Mouse (Mus musculus): ENCODE data around the gene Sms. TPM values are rescaled to one million over a fixed set of nuclear protein-coding genes. Genes with fewer than 3 reads are reported as not detected.
A peak's percentile ranks its signal among the peaks of the same experiment; 100 is the strongest.

The Sms gene
- polyA plus RNA-seq (2016; fragmentation: Nextera tagmentation; extraction: Ambion mirVana), result 69.8 and 70.1 TPM in 2 replicates

DNA sequence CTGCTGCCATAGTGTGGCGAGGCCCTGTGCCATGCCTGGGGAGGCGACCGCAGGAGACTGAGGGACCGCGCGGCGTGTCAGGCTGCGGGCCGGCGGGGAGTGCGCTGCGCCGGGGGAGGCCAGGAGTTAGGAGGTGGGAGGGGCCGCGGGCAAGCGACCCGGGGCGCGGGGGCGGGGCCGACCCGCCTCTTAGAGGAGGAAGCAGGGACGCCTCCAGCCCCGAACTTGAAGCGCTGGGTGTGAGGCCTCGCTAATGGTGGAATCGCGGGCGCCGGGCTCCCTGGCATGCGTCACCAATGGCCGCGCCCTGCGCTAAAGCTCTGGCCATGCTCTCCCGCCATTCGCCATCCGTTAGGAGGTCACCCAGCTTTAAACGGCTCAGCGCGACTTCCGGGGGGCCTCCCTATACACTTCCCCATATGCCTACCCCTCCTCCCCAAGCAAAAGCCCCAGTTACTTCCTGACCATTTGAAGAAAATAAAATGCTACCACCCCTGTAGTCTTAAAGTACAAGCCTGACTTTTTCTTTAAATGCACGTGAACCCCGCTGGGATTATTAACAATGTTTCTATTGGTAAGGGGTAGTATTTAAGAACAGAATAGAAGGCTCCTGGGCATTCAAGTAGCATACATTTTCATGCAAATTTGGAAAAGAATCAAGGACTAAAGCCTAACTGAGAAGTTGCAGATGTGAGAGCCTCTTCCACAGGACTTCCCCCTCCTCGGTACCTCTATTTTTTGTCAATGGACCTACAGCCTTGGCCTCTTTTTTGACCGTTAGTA is at the start of gene Sms:
TSS of gene Sms (minus strand) at position 344 of the 783 bp plus-strand sequence.
- no peaks in the 10 kb centered on the region for H3K4me1 ChIP-seq
- no peaks in the 10 kb centered on the region for H3K27me3 ChIP-seq
- peak within 1 kb of the TSS; percentile 83 for H3K27ac ChIP-seq
- WGBS, result 28% methylated on average over 34 of the region's 45 CpGs
- peak within 1 kb of the TSS; percentile 61 for H3K4me3 ChIP-seq
- peak within 1 kb of the TSS; percentile 48 for H3K4me2 ChIP-seq (replicated peaks)
- no peaks in the 10 kb centered on the region for H3K9me3 ChIP-seq
- ATAC-seq (ENCODE audit: insufficient number of reproducible peaks, insufficient read depth, low FRiP score, low TSS enrichment), result peak; percentile 88
- no peaks in the 10 kb centered on the region for H3K36me3 ChIP-seq
- peak within 1 kb of the TSS; percentile 81 for H3K9ac ChIP-seq

DNA sequence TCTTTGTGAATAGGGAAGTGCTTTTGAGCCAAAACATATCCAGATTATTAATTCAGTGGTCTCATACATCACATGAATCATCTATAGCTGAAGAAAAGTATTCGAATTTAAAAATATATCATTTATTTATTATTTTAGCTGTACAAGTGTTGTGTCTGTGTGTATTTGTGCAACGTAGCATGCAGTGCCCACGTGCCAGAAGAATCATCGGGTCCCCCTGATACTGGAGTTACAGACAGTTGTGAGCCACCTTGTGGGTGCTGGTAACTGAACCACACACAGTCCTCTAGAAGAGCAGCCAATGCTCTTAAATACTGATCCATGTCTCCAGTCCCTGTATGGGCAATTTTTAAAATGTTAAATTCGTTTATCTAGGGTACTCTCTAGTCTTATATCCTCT is 14.3 kb upstream of the Sms start:
- 70% methylated on average over 5 of the region's 5 CpGs for WGBS
- no peak for ATAC-seq (ENCODE audit: insufficient number of reproducible peaks, insufficient read depth, low FRiP score, low TSS enrichment)

DNA sequence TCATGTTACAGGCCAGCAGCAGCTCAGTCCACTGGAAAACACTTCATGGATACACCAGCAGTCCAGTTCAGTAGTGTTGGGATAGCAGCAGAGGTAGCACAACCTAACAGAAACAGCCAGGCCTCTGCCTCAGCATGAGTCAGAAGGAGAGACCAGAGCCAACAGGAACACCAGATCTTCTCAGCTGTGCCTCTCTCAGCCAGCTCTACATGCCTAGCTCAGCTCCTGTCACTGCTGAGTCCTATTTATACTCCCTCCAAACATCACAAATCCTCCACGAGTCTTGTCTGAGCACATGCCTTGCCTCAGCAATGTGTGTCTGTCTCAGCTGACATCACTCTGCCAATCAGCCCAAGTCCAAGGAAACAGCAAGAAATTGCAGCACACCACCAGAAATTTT is 12.4 kb upstream of the Sms start:
- no peaks in the 10 kb centered on the region for H3K9me3 ChIP-seq
- no peaks in the 10 kb centered on the region for H3K36me3 ChIP-seq
- no peak overlapping the region for H3K9ac ChIP-seq
- no peak overlapping the region for H3K4me2 ChIP-seq (replicated peaks)
- WGBS, result 71% methylated on average over 1 of the region's 1 CpGs
- H3K27ac ChIP-seq, result no peak overlapping the region
- no peaks in the 10 kb centered on the region for H3K4me1 ChIP-seq
- peaks cover 3% of the 10 kb centered on the region; the same call in 1 of the 2 replicates for H3K27me3 ChIP-seq
- ATAC-seq (ENCODE audit: insufficient number of reproducible peaks, insufficient read depth, low FRiP score, low TSS enrichment), result no peak
- no peak overlapping the region for H3K4me3 ChIP-seq

More for the DNA sequence above, 14.3 kb upstream of the Sms start:
- H3K9me3 ChIP-seq, result no peaks in the 10 kb centered on the region
- no peaks in the 10 kb centered on the region for H3K4me1 ChIP-seq
- H3K27ac ChIP-seq, result no peak overlapping the region
- H3K27me3 ChIP-seq, result peaks cover 3% of the 10 kb centered on the region; the same call in 1 of the 2 replicates
- no peak overlapping the region for H3K9ac ChIP-seq
- H3K4me2 ChIP-seq (replicated peaks), result no peak overlapping the region
- no peak overlapping the region for H3K4me3 ChIP-seq
- no peaks in the 10 kb centered on the region for H3K36me3 ChIP-seq

DNA sequence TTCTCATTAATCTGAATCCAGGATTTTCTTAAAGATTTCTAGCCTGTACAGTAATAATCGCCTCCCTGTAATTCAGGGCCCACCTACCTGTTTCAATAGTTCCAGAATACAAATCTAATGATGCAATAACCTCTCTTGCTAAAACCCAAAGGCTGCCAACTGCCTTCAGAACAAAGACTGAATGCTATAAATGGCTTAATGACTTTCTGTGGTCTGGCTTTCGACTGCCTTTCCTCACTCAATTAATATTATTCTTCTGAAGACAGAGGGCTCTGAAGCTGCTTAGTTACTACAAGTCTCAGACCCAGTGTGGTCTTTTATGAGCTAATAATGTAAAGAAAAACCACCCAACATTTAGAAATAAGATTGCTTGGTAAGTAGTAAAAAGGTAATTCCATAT is 9.8 kb upstream of the Sms start:
- WGBS, result 81% methylated on average over 2 of the region's 2 CpGs
- Histone ChIP-seq H3K27me3 (no peaks in the 10 kb centered on the region), H3K9ac (no peak overlapping the region), H3K4me1 (no peaks in the 10 kb centered on the region), H3K4me3 (no peak overlapping the region), H3K9me3 (no peaks in the 10 kb centered on the region), H3K4me2 (replicated peaks) (no peak overlapping the region), H3K36me3 (no peaks in the 10 kb centered on the region), H3K27ac (no peak overlapping the region)
- no peak for ATAC-seq (ENCODE audit: insufficient number of reproducible peaks, insufficient read depth, low FRiP score, low TSS enrichment)

DNA sequence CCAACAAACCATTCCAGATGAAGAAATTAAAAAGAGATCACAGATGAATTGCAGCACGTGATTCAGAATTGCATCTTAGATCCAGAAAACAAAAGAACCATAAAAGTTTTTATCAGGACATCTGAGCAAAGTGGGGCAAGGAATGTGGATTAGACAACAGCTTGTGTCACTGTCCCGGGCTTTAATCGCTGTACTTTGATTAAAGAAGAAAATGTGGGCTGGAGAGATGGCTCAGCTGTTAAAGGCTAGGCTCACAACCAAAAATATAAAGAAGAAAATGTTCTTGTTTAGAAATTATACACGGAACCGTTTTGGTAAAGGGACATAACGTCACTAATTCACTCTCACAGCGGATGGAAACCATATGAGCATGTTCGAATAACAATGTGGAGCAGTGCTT is 7.9 kb upstream of the Sms start:
- no peak overlapping the region for H3K4me2 ChIP-seq (replicated peaks)
- ATAC-seq (ENCODE audit: insufficient number of reproducible peaks, insufficient read depth, low FRiP score, low TSS enrichment), result no peak
- no peaks in the 10 kb centered on the region for H3K9me3 ChIP-seq
- no peak overlapping the region for H3K4me3 ChIP-seq
- H3K27me3 ChIP-seq, result no peaks in the 10 kb centered on the region
- H3K4me1 ChIP-seq, result no peaks in the 10 kb centered on the region
- WGBS, result 76% methylated on average over 8 of the region's 8 CpGs
- H3K36me3 ChIP-seq, result no peaks in the 10 kb centered on the region
- H3K27ac ChIP-seq, result no peak overlapping the region
- H3K9ac ChIP-seq, result no peak overlapping the region

DNA sequence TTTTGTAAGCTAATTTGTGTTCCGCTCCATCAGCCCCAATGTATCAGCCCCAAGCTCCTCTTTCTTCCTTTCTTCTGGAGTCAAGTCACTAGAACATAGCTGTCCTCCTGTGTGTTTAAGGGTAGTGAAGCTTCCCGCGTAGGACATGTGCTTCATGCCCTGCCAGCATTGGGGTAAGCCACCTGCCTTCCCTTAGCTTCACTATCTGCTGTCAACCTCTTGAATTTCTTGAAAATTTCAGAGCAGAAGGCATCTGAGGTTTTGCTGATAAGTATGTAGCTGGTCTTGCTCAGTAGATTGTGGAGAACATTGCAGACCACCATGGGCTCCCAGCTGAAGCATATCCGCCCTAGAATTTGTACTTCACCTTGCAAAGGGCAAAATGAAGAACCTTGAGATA is 1.1 kb upstream of the Sms start:
- Histone ChIP-seq H3K27ac (no peak overlapping the region), H3K4me3 (no peak overlapping the region), H3K4me2 (replicated peaks) (no peak overlapping the region), H3K27me3 (no peaks in the 10 kb centered on the region), H3K36me3 (no peaks in the 10 kb centered on the region), H3K4me1 (no peaks in the 10 kb centered on the region), H3K9ac (no peak overlapping the region), H3K9me3 (no peaks in the 10 kb centered on the region)
- WGBS, result 87% methylated on average over 4 of the region's 4 CpGs
- no peak for ATAC-seq (ENCODE audit: insufficient number of reproducible peaks, insufficient read depth, low FRiP score, low TSS enrichment)

DNA sequence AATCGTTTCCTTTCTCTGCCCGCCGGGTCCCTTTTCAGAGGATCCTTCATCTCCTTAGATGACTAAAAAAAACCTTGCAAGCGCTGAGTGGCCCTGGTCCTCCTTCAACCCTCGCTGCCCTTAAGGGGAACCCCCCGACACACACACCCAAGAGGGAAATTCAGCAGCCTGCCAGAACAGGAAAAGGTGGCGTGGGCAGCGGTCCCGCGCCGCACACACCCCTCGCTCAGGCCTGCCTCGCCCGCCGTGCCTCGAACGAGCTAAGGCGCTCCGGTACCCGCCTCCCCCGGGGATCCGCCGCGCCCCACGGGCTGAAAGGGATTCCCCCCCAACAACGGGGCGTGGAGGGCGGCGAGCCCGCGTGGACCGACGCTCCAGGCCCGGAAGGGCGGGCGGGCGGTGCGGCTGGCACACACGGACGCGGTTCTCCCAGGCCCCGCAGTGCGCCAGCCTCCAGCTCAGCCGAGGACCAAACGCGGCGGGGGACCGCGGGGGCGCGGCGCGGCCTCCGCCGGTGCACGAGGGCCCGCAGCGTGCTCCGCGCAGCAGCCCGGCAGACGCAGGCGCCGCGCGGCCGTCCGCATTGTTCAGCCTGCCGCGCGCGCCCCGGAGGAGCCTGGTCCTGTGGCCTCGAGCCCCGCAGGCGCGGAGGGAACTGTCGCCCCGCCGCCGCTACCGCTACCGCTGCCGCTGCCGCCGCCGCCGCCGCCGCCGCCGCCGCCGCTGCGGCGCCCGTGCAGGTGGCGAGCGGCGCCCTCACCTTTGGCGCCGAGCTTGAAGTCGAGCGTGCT is 747 bp downstream of the Sms start:
- no peaks in the 10 kb centered on the region for H3K9me3 ChIP-seq
- H3K27me3 ChIP-seq, result no peaks in the 10 kb centered on the region
- peak overlapping the region; percentile 81 for H3K9ac ChIP-seq
- WGBS, result 23% methylated on average over 76 of the region's 104 CpGs
- no peaks in the 10 kb centered on the region for H3K36me3 ChIP-seq
- no peaks in the 10 kb centered on the region for H3K4me1 ChIP-seq
- peak overlapping the region; percentile 83 for H3K27ac ChIP-seq
- H3K4me3 ChIP-seq, result peak overlapping the region; percentile 61
- peak overlapping the region; percentile 48 for H3K4me2 ChIP-seq (replicated peaks)
- ATAC-seq (ENCODE audit: insufficient number of reproducible peaks, insufficient read depth, low FRiP score, low TSS enrichment), result 0 out of 2 replicates have a peak, but pooled peaks have one; percentile 64

DNA sequence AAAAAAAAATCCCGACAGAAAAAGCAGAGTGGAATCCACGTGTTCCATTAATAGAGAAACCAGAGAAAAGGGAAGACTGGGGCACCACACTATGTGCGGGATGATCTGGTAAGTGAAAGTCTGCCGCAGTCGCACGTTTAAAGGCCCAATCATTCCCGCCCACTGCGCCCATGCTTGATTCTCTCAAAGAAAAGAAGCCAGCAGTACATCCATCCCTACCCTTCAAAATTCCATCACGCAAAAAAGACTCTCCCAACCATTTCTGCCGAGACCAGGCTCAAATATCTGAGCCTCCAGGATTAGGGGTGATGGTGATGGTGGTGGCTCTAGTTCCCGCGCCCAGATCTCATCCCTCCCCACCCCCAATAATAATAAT is 1.3 kb downstream of the Sms start:
- ATAC-seq (ENCODE audit: insufficient number of reproducible peaks, insufficient read depth, low FRiP score, low TSS enrichment), result no peak
- 10% methylated on average over 12 of the region's 12 CpGs for WGBS
- no peaks in the 10 kb centered on the region for H3K9me3 ChIP-seq
- peak overlapping the region; percentile 81 for H3K9ac ChIP-seq
- H3K27me3 ChIP-seq, result no peaks in the 10 kb centered on the region
- H3K36me3 ChIP-seq, result no peaks in the 10 kb centered on the region
- H3K4me1 ChIP-seq, result no peaks in the 10 kb centered on the region
- H3K27ac ChIP-seq, result peak overlapping the region; percentile 83; the same call in 1 of the 2 replicates
- peak overlapping the region; percentile 61 for H3K4me3 ChIP-seq
- H3K4me2 ChIP-seq (replicated peaks), result peak overlapping the region; percentile 48

DNA sequence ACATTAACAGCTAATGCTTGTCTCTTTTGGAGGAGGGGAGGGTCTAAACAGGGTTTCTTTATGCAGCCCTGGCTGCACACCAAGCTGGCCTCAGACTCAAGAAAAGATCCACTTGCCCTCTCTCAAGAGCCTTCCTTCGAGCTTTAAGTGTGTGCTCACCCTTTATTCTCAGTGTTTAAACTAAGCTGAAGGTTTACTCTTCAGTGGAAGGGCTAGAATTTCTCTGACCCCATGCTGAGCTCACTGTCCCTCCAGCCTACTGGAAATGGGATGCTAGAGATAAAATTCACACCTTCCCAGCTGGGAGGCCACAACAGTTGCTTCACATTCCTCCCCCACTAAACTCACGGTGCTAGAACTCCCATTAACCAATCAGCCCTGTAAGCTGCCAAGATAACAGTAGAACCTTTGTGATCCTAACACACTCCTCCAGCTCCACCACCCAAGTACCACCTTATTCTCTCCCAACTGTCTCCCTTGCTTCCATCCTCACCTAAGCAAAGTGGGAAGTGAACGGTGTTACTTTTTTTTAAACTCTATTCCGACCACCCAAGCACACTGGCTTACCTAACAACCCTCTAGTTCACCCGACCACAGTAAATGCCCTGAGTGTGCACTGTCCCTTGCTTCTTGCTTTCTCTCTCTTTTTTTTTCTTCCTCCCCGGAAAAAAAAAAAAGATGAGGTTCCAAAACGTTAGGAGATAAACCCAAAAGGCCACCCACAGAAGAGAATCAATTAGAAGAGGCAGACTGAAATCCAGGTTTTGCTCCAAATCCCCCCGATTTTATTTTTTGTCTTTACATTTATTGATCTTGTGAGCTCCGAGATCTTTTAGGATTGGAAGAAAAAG is 2.0 kb downstream of the Sms start:
- peak overlapping the region; percentile 81; the same call in 1 of the 2 replicates for H3K9ac ChIP-seq
- 21% methylated on average over 9 of the region's 9 CpGs for WGBS
- no peaks in the 10 kb centered on the region for H3K36me3 ChIP-seq
- H3K9me3 ChIP-seq, result no peaks in the 10 kb centered on the region
- no peak for ATAC-seq (ENCODE audit: insufficient number of reproducible peaks, insufficient read depth, low FRiP score, low TSS enrichment)
- peak overlapping the region; percentile 48 for H3K4me2 ChIP-seq (replicated peaks)
- peak overlapping the region; percentile 61 for H3K4me3 ChIP-seq
- H3K27ac ChIP-seq, result no peak overlapping the region
- H3K27me3 ChIP-seq, result no peaks in the 10 kb centered on the region
- no peaks in the 10 kb centered on the region for H3K4me1 ChIP-seq

DNA sequence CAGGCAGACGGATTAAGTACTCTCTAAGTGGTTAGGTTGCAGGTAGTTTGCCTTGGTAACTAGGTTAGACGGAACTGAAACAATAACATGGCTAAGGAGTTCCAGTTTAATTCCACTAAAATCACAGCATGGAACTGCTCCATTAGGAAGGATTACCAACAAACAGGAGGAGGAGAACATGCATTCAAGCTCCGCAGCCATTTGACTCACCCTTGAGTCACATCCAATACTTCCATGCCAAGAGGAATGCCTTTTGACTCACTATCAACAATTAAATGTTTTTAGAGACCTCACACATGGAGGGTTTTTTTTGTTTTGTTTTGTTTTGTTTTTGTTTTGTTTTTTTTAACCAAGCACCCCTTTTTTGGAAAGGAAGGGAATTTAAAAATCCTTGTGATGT is 3.3 kb downstream of the Sms start:
- Histone ChIP-seq H3K27me3 (no peaks in the 10 kb centered on the region), H3K27ac (no peak overlapping the region), H3K36me3 (no peaks in the 10 kb centered on the region), H3K4me2 (replicated peaks) (no peak overlapping the region), H3K4me1 (no peaks in the 10 kb centered on the region), H3K9ac (no peak overlapping the region), H3K9me3 (no peaks in the 10 kb centered on the region), H3K4me3 (no peak overlapping the region)
- no peak for ATAC-seq (ENCODE audit: insufficient number of reproducible peaks, insufficient read depth, low FRiP score, low TSS enrichment)
- WGBS, result 84% methylated on average over 3 of the region's 3 CpGs

DNA sequence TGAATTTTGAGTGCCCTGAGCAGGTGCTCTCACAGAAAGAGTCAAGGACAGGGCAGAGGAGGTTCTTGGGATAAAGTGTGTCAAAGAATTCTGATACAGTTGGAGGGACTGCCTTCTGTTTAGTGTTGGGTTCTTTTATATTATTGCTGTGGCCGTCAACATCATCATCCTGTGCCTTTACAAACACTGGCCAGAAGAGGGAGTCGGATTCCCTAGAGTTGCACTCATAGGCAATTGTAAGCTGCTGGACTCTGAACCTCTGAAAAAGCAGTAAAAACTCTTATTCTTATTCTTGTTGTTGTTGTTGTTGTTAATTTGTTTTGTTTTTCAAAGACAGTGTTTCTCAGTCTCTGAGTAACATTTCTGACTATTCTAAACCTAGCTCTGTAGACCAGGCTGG is 5.3 kb downstream of the Sms start:
- Histone ChIP-seq H3K27ac (no peak overlapping the region), H3K9me3 (no peaks in the 10 kb centered on the region), H3K36me3 (no peaks in the 10 kb centered on the region), H3K4me1 (no peaks in the 10 kb centered on the region), H3K27me3 (no peaks in the 10 kb centered on the region), H3K4me3 (no peak overlapping the region), H3K9ac (no peak overlapping the region), H3K4me2 (replicated peaks) (no peak overlapping the region)
- 67% methylated on average over 2 of the region's 2 CpGs for WGBS
- ATAC-seq (ENCODE audit: insufficient number of reproducible peaks, insufficient read depth, low FRiP score, low TSS enrichment), result no peak

All from embryonic facial prominence, embryonic 12.5 days (tissue).